Comparison of ENCODE assay signal across 11 mouse cellular contexts in genomic region chr6:71227157-71227770, GRCm38 (mm10). TPM values are rescaled to one million over a fixed set of nuclear protein-coding genes. Genes with fewer than 3 reads are reported as not detected.
DNase-seq lines count a peak whose midpoint lies in the region; ATAC-seq and TF ChIP-seq lines count a peak whose summit lies in the region.
"Had no signal": no experiment of that assay in that cellular context is flagged by ENCODE, and none has a peak within 500 bp of the region (broad histone marks: within the 10 kb centered on the region; RNA-seq: fewer than 3 reads in every experiment).

No protein-coding gene starts in this region.

- ATAC-seq in lung, embryonic 16.5 days (ENCODE audit: low read depth) = peak; percentile 39
- ATAC-seq in heart, postnatal 0 days (ENCODE audit: insufficient read depth, low read depth) = peak; percentile 80
- no peak for ATAC-seq in midbrain, embryonic 14.5 days (ENCODE audit: low FRiP score, low TSS enrichment)
- no peak for ATAC-seq in granulocyte monocyte progenitor cell, adult 5-6 weeks (replicated peaks; ENCODE audit: poor library complexity, severe bottlenecking)

- no peaks in the 10 kb centered on the region for H3K36me3 ChIP-seq in lung, embryonic 16.5 days (ENCODE audit: control insufficient read depth, insufficient read depth, low read length)
- peaks cover 33% of the 10 kb centered on the region for H3K36me3 ChIP-seq in heart, postnatal 0 days (replicated peaks; ENCODE audit: control insufficient read depth, insufficient read depth, low read length)
- no peaks in the 10 kb centered on the region for H3K36me3 ChIP-seq in midbrain, embryonic 14.5 days (ENCODE audit: control insufficient read depth, insufficient read depth, low read length)

- TF ChIP-seq CTCF in heart, postnatal 0 days (IDR thresholded peaks at IDR 0.05; ENCODE audit: low read depth) = no peak

- no peak overlapping the region for H3K4me2 ChIP-seq in lung, embryonic 16.5 days (ENCODE audit: low read depth, low read length)
- no peak overlapping the region for H3K4me2 ChIP-seq in heart, postnatal 0 days (ENCODE audit: low read depth, low read length)
- H3K4me2 ChIP-seq in midbrain, embryonic 14.5 days (ENCODE audit: low read length) = no peak overlapping the region

- H3K9ac ChIP-seq in lung, embryonic 16.5 days (ENCODE audit: low read length) = no peak overlapping the region
- no peak overlapping the region for H3K9ac ChIP-seq in heart, postnatal 0 days (replicated peaks; ENCODE audit: low read depth, low read length)
- H3K9ac ChIP-seq in midbrain, embryonic 14.5 days (replicated peaks; ENCODE audit: low read length) = no peak overlapping the region

- no peak overlapping the region for H3K4me3 ChIP-seq in lung, embryonic 16.5 days (ENCODE audit: low read length)
- no peak overlapping the region for H3K4me3 ChIP-seq in heart, postnatal 0 days (ENCODE audit: low read depth, low read length)
- no peak overlapping the region for H3K4me3 ChIP-seq in midbrain, embryonic 14.5 days (replicated peaks; ENCODE audit: low read depth, low read length)

- no peak overlapping the region for H3K27ac ChIP-seq in lung, embryonic 16.5 days (ENCODE audit: low read length)
- peak overlapping the region; percentile 86 for H3K27ac ChIP-seq in heart, postnatal 0 days (ENCODE audit: low read depth)
- H3K27ac ChIP-seq in midbrain, embryonic 14.5 days (replicated peaks; ENCODE audit: low read depth, low read length) = no peak overlapping the region

- no peak for TF ChIP-seq EP300 in heart, postnatal 0 days (IDR thresholded peaks at IDR 0.05; ENCODE audit: low read depth)

- H3K4me1 ChIP-seq in lung, embryonic 16.5 days (replicated peaks; ENCODE audit: control insufficient read depth, insufficient read depth, low read length) = peaks cover 27% of the 10 kb centered on the region
- peaks cover 20% of the 10 kb centered on the region for H3K4me1 ChIP-seq in heart, postnatal 0 days (ENCODE audit: control insufficient read depth, insufficient read depth)
- peaks cover 7% of the 10 kb centered on the region for H3K4me1 ChIP-seq in midbrain, embryonic 14.5 days (ENCODE audit: control insufficient read depth, insufficient read depth, low read length)

- H3K9me3 ChIP-seq in lung, embryonic 16.5 days (ENCODE audit: control insufficient read depth, low read length) = no peaks in the 10 kb centered on the region
- no peaks in the 10 kb centered on the region for H3K9me3 ChIP-seq in heart, postnatal 0 days (replicated peaks; ENCODE audit: control insufficient read depth, low read length)
- H3K9me3 ChIP-seq in midbrain, embryonic 14.5 days (ENCODE audit: control insufficient read depth, low read length) = no peaks in the 10 kb centered on the region

- DNase-seq in lung, postnatal 25 days (ENCODE audit: low spot score) = no peak
- DNase-seq in embryo, embryonic 11.5 days (ENCODE audit: low read depth, low spot score) = peak; percentile 27
- peak; percentile 72 for DNase-seq in heart, postnatal 0 days (ENCODE audit: low spot score)
- peak; percentile 17 for DNase-seq in midbrain, embryonic 14.5 days
- DNase-seq in cerebellum, postnatal 4 days (ENCODE audit: low spot score in 2 of 2) = no peak
- DNase-seq in thymus, postnatal 4 days = no peak
- DNase-seq: right cerebral cortex, adult 18-20 months; thymus, postnatal 25 days had no signal

- WGBS in lung, embryonic 16.5 days = 13% methylated on average over 7 of the region's 7 CpGs
- WGBS in heart, postnatal 0 days = 11% methylated on average over 7 of the region's 7 CpGs
- 5% methylated on average over 7 of the region's 7 CpGs for WGBS in midbrain, embryonic 14.5 days

- H3K27me3 ChIP-seq in lung, embryonic 16.5 days (ENCODE audit: control insufficient read depth, insufficient read depth, low read depth, low read length) = no peaks in the 10 kb centered on the region
- H3K27me3 ChIP-seq in heart, postnatal 0 days (ENCODE audit: control insufficient read depth, insufficient read depth, low read length) = no peaks in the 10 kb centered on the region
- H3K27me3 ChIP-seq in midbrain, embryonic 14.5 days (ENCODE audit: control insufficient read depth, insufficient read depth, low read length) = no peaks in the 10 kb centered on the region

RNA-seq across cellular contexts. Expression of gene Fabp1, which starts 27.6 kb away (rescaled TPM):
- 0.70 and 5.1 TPM in 2 replicates for polyA plus RNA-seq in lung, embryonic 16.5 days (2015; fragmentation: Nextera tagmentation; extraction: Ambion mirVana)
- total RNA-seq in heart, postnatal 0 days (2014; rRNA removed; ENCODE audit: low replicate concordance) = not detected in 2 replicates
- polyA plus RNA-seq in heart, postnatal 0 days (2015; fragmentation: Nextera tagmentation; extraction: Ambion mirVana) = 0.23 and 0.83 TPM in 2 replicates
- not detected in 2 replicates for polyA plus RNA-seq in midbrain, embryonic 14.5 days (2014; fragmentation: Nextera tagmentation; extraction: Ambion mirVana)
- 0.73 TPM in 1 of 2 replicates, not detected in the other for total RNA-seq in granulocyte monocyte progenitor cell, adult 5-6 weeks (2014; fragmentation: Nextera tagmentation)
- total RNA-seq in granulocyte monocyte progenitor cell, adult 5-6 weeks (2017) = not detected in 2 replicates
- total RNA-seq: layer of hippocampus, postnatal 25 days had no signal

RNA-seq across cellular contexts. Expression of gene Krcc1, which starts 44.2 kb away (rescaled TPM):
- 52.2 and 55.5 TPM in 2 replicates for polyA plus RNA-seq in lung, embryonic 16.5 days (2015; fragmentation: Nextera tagmentation; extraction: Ambion mirVana)
- total RNA-seq in heart, postnatal 0 days (2014; rRNA removed; ENCODE audit: low replicate concordance) = 47.8 and 51.7 TPM in 2 replicates
- 82.5 and 83.7 TPM in 2 replicates for polyA plus RNA-seq in heart, postnatal 0 days (2015; fragmentation: Nextera tagmentation; extraction: Ambion mirVana)
- polyA plus RNA-seq in midbrain, embryonic 14.5 days (2014; fragmentation: Nextera tagmentation; extraction: Ambion mirVana) = 17.0 and 19.0 TPM in 2 replicates
- 54.1 and 65.1 TPM in 2 replicates for total RNA-seq in granulocyte monocyte progenitor cell, adult 5-6 weeks (2014; fragmentation: Nextera tagmentation)
- total RNA-seq in granulocyte monocyte progenitor cell, adult 5-6 weeks (2017) = 104 and 123 TPM in 2 replicates

Comparison
In these comparisons a context has a peak if more than half of its experiments do, and no peak if none do; other contexts are left out.
1. ATAC-seq: peak in lung, embryonic 16.5 days (single experiment) and heart, postnatal 0 days (single experiment); none in midbrain, embryonic 14.5 days (single experiment) and granulocyte monocyte progenitor cell, adult 5-6 weeks (single experiment).
2. DNase-seq: peak in embryo, embryonic 11.5 days (single experiment), heart, postnatal 0 days (single experiment) and midbrain, embryonic 14.5 days (single experiment); none in lung, postnatal 25 days (single experiment), cerebellum, postnatal 4 days (0 of 2) and thymus, postnatal 4 days (single experiment).